Mouse (Mus musculus): Measurements from ENCODE around the gene Slc38a5.

DNA sequence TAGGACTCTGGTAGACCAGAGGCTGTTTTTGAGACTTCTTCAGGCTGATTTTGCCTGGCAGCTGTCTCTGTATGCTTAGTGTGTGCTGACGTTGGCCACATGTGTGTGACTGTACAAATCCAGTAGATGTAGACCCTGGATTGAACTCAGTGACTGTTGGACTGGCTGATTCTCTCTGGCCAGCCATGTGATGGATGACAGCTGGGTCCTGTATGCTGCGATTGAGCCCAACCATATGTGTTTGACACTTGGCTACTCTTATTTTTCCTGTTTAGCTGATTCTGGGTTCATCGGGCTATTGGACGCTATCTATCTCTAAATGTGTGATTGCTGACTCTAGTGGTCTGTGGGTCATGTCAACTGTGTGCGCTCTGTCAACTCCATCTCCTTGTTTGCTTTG is 3.1 kb downstream of the Slc38a5 start:
- no peak for TF ChIP-seq POLR2A (IDR thresholded peaks at IDR 0.05; ENCODE audit: low read depth, low read length)
- no peak for TF ChIP-seq CTCF (IDR thresholded peaks at IDR 0.05; ENCODE audit: borderline replicate concordance, insufficient read depth, low read length)

Measured in embryonic fibroblast, embryonic 13.5 days (primary cell).